ENCODE assay signal across 8 mouse cellular contexts in genomic region chr7:80026990-80027635, GRCm38 (mm10). TPM values are rescaled to one million over a fixed set of nuclear protein-coding genes. Genes with fewer than 3 reads are reported as not detected.
DNase-seq lines count a peak whose midpoint lies in the region; ATAC-seq and TF ChIP-seq lines count a peak whose summit lies in the region.

No protein-coding gene starts in this region.

- ATAC-seq in forebrain, postnatal 0 days, result 0 out of 2 replicates have a peak, but pooled peaks have one; percentile 6

- H3K27me3 ChIP-seq in forebrain, postnatal 0 days (ENCODE audit: insufficient read depth, low read length), result no peaks in the 10 kb centered on the region
- H3K27me3 ChIP-seq in hindbrain, embryonic 10.5 days (ENCODE audit: insufficient read depth, poor library complexity, severe bottlenecking), result no peaks in the 10 kb centered on the region

- peak overlapping the region; percentile 98 for H3K4me3 ChIP-seq in forebrain, postnatal 0 days (ENCODE audit: low read depth, low read length)
- H3K4me3 ChIP-seq in hindbrain, embryonic 10.5 days, result peak overlapping the region; percentile 93

- peak overlapping the region; percentile 70 for H3K9ac ChIP-seq in forebrain, postnatal 0 days

- no peak for TF ChIP-seq CTCF in forebrain, postnatal 0 days (IDR thresholded peaks at IDR 0.05; ENCODE audit: low read depth)

- peak; percentile 58 to 59 for DNase-seq in CD8-positive naive resting alpha-beta T cell, adult 2 months (ENCODE audit: low read depth in 2 of 2, low spot score in 2 of 2)
- DNase-seq in cerebellum, adult 18-20 months, result peak; percentile 52 to 61
- peak; percentile 55 for DNase-seq in forebrain, postnatal 0 days
- peak; percentile 63 for DNase-seq in hindbrain, embryonic 10.5 days (ENCODE audit: low spot score)
- peak; percentile 40 to 46 for DNase-seq in layer of hippocampus, postnatal 14 days (ENCODE audit: low spot score in 2 of 2)
- peak; percentile 81 for DNase-seq in lung, postnatal 25 days (ENCODE audit: low spot score)
- peak; percentile 58 for DNase-seq in retina, embryonic 14.5 days (ENCODE audit: low spot score)
- peak; percentile 82 for DNase-seq in thymus, postnatal 4 days

- H3K27ac ChIP-seq in forebrain, postnatal 0 days (ENCODE audit: low read depth, low read length), result peak overlapping the region; percentile 98
- H3K27ac ChIP-seq in hindbrain, embryonic 10.5 days, result peak overlapping the region; percentile 99

- H3K9me3 ChIP-seq in forebrain, postnatal 0 days (ENCODE audit: low read length), result no peaks in the 10 kb centered on the region
- H3K9me3 ChIP-seq in hindbrain, embryonic 10.5 days, result no peaks in the 10 kb centered on the region

- no peaks in the 10 kb centered on the region for H3K36me3 ChIP-seq in forebrain, postnatal 0 days (ENCODE audit: insufficient read depth)
- peaks cover 15% of the 10 kb centered on the region for H3K36me3 ChIP-seq in hindbrain, embryonic 10.5 days

- peaks cover 13% of the 10 kb centered on the region for H3K4me1 ChIP-seq in forebrain, postnatal 0 days (ENCODE audit: insufficient read depth)
- H3K4me1 ChIP-seq in hindbrain, embryonic 10.5 days (replicated peaks), result peaks cover 63% of the 10 kb centered on the region

- peak overlapping the region; percentile 81 for H3K4me2 ChIP-seq in forebrain, postnatal 0 days (ENCODE audit: low read depth)

- 5% methylated on average over 62 of the region's 71 CpGs for WGBS in forebrain, postnatal 0 days
- WGBS in hindbrain, embryonic 10.5 days, result under 1% methylated on average over 70 of the region's 71 CpGs

RNA-seq across cellular contexts. Expression of gene Zfp710, which starts 2.5 kb away (rescaled TPM):
- 22.5 and 30.6 TPM in 2 replicates for total RNA-seq in forebrain, postnatal 0 days (2014; rRNA removed)
- polyA plus RNA-seq in forebrain, postnatal 0 days (2015; fragmentation: Nextera tagmentation; extraction: Ambion mirVana), result 9.6 and 12.3 TPM in 2 replicates
- 37.5 and 39.3 TPM in 2 replicates for polyA plus RNA-seq in hindbrain, embryonic 10.5 days (2016; fragmentation: Nextera tagmentation; extraction: Ambion mirVana)
- 10 to 100 TPM; 17.5 to 18.0 TPM for total RNA-seq in layer of hippocampus, postnatal 14 days (2021)

Comparison
In these comparisons a context has a peak if more than half of its experiments do, and no peak if none do; other contexts are left out.
1. Peak in every context shown above with its lines: DNase-seq, ATAC-seq, H3K4me3 ChIP-seq and H3K27ac ChIP-seq.